Mouse (Mus musculus): Measurements from ENCODE around the gene Nfib.

DNA sequence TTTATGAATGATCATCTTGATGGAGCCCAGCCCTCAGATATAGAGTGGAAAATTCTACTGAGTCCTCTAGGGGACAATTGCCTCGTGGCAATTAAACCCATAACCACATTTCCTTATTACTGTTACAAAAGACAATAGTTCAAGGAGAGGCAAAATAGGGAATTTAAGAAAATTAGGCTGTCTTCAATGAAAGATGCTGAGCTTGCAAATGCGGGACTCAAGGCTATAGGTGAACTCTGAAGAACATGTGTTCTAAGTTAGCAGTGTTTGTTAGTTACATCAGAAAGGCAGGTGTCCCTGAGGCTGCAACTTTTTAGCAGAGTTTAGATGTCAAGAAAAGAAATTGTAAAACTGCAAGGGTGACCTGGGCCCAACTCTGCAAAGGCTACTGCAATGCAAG is 307.3 kb downstream of the Nfib start:
- TF ChIP-seq CTCF (IDR thresholded peaks at IDR 0.05) (no peak), EP300 (IDR thresholded peaks at IDR 0.05) (no peak)

Measured in lung, postnatal 0 days (tissue).